Mouse (Mus musculus): Measurements from ENCODE around the gene Gm27027.

DNA sequence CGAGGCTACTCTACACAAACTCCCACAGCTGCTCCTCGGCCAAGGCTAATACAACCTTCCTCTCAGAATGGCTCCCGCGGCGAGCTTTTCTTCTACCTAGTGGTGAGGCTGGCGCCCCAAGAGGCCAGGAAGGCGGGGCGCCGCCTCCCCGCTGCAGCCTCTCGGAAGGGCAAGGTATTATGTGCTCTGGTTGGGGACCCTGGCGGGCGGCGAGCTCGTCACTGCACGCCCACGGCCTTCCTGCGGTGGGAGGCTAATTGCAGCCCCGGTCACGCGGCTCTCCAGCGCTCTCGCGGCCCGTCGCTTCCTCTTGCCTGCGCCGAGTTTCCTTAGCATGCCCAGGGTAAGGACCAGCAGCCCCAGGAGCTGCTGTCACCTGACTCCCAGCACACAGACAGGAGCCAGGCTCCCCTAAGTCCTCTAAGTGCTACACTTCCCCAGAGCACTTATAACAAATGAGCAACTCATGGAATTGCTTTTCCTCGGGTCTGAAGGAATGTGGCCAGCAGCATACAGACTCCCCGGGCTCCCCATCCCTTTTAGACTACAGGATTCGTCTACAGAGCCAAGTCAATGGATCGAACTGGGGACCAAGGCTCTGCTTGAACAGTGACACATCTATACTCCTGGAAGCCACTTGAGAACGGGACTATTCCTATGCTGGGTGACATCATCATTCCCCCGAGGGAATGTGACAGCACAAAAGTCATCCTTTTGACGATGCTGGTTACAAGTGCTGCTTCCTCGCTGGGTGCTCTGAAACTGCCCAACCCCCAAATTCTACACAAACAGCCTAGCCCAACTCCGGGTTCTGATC is 19.5 kb downstream of the Gm27027 start:
- TF ChIP-seq CTCF (IDR thresholded peaks at IDR 0.05; ENCODE audit: low read depth, low read length) (no peak), POLR2A (IDR thresholded peaks at IDR 0.05; ENCODE audit: extremely low read depth, insufficient read depth, low read length) (no peak)
